Mouse (Mus musculus) G1E-ER4 (cell line): ENCODE data around the gene Fnbp1. TPM values are rescaled to one million over a fixed set of nuclear protein-coding genes. Genes with fewer than 3 reads are reported as not detected.

Source experiments
- GATA1 ChIP-seq: IDR thresholded peaks from one replicate; pipeline ENCODE4 v1.8.0; 2012; ENCODE audit warnings: low read length, inconsistent platforms
- polyA plus RNA-seq: library from polyadenylated mRNA; stranded (reverse); fragments of >175 nt; gene quantifications from 2 replicates; pipeline ENCODE4 v1.2.3, GENCODE M21; 2012

The Fnbp1 gene
- polyA plus RNA-seq, 1 experiment: 90.3 TPM

DNA sequence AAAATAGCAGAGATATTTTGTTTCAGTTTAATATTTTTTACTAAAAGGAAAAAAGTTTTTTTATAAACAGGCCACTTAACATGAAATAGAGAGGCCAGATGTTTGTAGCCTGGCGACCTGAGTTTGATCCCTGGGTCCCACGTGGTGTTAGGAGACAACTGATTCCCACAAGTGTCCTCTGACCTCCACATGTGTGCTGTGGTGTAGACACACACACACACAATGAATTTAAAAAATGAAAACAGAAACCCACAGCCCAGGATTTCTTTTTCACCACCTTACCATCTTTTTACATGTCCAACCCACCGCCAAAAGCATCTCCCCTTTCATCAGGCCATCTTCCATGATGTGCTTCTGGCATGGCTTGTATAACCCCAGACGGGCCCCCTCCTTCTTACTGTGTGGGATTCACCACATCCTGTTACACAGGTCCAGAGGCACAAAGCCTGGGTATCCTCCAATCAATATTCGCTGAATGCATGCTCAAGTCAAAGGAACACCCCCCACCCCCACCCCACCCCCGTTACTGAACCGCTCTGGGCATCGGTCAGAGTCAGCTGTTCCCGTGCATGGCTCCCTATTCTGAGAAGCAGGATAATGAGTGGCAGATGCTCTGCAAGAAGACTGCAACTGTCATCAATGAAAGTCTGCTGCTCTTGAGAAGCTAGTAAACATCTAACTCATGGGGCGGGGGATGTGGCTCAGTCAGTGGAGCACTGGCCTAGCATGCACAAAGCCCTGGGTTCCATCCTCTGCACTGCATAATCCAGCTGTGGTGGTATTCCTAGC lies 25.7 kb downstream of the Fnbp1 start:
- TF ChIP-seq GATA1: no peak

DNA sequence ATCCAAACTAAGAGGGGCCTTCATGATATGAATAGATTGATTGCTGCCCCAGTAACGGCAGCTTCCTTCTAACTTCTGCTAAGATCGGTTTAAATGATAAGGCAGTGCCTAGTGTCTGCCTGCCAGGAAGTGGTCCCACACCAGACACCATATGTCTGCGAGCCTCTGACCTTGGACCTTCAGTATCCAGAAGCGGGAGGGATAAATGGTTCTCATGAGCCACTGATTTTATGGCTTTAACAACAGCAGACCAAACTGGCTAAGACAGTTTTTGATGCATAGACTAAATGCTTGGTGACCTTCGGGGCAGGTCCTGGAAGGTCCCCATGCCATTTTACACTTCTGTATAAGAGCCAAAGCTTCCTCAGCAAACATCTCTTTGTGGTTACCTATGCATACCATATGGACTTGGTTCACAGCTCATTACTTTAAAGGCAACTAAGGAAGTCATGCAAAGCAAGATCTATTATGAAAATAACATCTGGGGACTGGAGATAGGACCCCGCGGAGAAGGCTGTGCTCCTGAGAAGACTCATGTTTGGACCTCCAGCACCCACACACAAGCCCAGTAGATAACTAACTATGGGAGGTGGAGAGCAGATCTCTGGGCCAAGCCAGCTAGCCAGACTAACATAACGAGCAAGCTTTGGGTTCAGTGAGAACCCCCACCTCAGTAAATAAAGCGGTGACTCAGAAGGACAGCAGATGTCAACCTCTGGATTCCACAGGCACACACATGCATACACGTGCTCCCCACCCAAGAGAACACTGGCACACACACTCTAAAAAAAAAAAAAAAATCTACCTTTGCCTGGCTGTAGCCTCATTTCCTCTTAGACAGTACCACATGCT lies 26.5 kb downstream of the Fnbp1 start:
- TF ChIP-seq GATA1: peak; percentile 47

GRCm38 (mm10) chr2:31114205-31114604 lies 27.6 kb downstream of the Fnbp1 start:
- TF ChIP-seq GATA1: no peak

DNA sequence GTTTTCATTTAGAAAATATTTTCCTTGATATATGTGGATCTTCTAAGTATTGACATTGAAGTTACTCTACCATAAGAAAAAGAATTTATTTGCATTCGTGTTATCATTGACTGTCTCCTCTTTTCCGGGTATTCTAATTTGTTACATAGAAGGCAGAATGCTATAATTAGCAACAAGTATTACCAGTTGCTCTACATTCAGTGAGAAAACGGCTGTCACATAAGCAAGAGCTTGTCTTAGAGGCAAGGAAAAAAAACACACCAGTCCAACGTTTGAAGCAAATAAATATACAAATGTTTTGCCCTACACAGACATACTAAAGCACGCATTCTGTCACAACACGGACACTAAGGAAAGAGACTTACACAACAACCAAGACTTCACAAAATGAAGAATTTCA lies 30.1 kb downstream of the Fnbp1 start:
- no peak for TF ChIP-seq GATA1

DNA sequence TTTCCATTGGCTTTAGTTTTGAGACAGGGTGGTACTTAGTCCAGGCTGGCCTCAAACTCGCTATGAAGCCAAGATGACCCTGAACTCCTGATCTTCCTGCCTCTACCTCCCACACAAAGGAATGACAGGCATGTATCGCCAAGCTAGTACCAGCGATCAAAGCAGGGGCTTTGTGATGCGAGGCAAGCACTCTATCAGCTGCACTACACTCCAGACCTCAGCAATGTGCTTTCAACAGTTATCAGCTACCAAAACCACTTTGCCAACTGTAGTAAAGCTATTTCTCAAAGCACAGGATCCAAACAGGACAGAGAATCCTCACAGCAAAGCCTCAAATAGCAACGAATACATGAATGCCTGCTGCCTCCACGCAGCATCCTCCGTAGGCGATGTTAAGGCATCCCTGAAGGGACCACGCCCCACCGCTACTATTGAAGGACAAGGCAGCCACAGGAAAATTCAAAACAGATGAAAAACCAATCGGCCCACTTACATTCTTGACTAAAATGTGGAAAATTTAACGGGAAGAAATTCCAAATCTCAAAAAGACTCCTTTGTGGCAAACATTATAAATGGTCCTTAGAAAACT lies 31.8 kb downstream of the Fnbp1 start:
- TF ChIP-seq GATA1: no peak

- no peak for TF ChIP-seq GATA1
These were observed 33.6 kb downstream of the Fnbp1 start for GRCm38 (mm10) chr2:31108186-31108585.

GRCm38 (mm10) chr2:31106621-31107320 lies 35.0 kb downstream of the Fnbp1 start:
- no peak for TF ChIP-seq GATA1

DNA sequence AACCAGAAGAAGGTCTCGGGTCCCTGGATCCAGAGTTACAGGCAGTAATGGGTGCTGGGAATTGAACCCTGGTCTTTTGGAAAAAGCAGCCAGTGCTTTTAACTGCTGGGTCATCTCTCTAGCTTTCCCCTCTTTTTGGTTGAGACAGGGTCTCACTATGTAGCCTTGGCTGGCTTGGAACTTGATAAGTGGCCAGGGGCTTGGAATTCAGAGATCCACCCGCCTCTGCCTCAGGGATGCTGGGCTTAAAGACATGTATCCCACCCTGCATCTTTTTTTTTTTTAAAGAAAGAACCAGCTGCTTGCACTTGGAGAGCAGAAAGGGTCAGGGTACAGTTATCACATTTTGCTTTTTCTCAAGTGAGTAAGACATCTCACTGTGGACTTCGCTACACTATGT lies 35.8 kb downstream of the Fnbp1 start:
- TF ChIP-seq GATA1: no peak

DNA sequence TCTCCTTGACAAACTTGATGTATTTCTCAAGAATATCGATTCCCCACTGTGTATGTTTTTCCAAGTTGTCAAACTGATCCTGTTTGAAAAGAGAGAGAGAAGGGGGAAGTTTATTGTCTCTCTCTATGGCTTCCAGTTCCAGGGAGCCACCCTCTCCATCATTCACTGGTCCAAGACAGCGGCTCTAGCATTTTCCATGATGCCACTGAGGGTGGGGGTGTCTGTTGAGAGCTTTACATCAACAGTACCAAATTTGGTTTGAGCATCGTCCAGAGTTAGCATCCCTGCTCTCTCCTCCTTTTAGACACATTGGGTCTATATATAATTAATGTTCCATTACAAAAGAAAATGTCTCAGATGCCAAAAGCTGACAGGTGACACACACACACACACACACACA lies 36.5 kb downstream of the Fnbp1 start:
- TF ChIP-seq GATA1: no peak

GRCm38 (mm10) chr2:31103321-31103720 lies 38.5 kb downstream of the Fnbp1 start:
- no peak for TF ChIP-seq GATA1

GRCm38 (mm10) chr2:31101285-31101684 lies 40.5 kb downstream of the Fnbp1 start:
- no peak for TF ChIP-seq GATA1

DNA sequence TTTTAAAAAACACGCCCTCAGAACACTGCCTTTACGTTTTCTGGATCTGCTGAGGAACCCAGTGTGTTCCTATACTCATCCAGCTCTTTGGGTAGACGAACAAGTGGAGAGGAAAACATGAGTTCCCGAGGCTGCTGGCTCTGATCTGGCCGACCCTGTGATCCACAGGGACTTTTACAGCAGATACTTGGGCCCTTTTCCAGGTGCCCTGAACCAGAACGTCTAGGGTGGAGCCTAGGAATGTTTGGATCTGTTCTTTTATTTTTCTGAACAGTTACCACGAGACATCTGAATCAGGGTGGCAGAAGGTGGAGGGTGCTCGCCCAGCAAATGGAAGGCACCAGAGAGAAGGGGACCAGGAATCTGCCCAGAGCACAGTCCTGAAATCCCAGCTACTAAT lies 42.7 kb downstream of the Fnbp1 start:
- TF ChIP-seq GATA1: no peak

DNA sequence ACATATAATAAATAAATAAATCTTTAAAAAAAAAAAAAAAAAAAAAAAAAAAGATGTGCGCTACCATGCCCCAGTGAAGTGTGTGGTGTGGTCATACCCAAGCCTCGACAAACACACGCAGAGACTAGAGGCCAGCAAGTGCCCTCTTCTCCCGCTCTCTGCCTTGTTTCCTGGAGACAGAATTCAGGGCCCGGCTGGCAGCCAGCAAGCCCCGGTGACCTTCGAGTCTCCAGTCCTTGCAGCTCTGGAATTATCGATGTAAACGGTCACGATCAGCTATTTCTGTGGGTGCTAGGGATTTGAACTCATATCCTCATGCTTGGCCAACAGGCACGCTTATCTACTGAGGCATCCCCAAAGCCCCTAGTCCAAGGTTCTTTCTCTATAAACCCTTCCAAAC lies 43.2 kb downstream of the Fnbp1 start:
- no peak for TF ChIP-seq GATA1

DNA sequence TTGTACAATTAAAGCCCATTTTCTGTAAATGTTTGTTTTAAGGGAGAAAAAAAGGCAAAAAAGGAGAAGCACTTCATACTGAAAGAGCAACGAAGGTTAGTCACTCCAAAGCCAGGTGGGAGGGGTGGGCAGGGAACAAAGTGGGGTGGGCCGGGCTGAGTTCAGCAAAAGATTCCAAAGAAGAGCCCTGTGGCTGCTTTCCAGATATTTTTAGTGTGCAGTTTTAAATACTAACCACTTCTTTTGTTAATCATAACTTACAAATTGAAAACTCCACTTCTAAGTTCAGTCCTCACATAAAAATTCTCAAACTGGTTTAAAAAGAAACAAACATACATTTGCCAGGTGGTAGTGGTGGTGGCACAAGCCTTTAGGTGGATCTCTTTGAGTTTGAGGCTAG lies 44.5 kb downstream of the Fnbp1 start:
- no peak for TF ChIP-seq GATA1

GRCm38 (mm10) chr2:31096119-31096518 lies 45.7 kb downstream of the Fnbp1 start:
- TF ChIP-seq GATA1: no peak

- no peak for TF ChIP-seq GATA1
These were observed 47.2 kb downstream of the Fnbp1 start for GRCm38 (mm10) chr2:31094565-31094964.
